Mouse (Mus musculus) neutrophil, adult 65 days (primary cell): ENCODE data around the gene Gps1. TPM values are rescaled to one million over a fixed set of nuclear protein-coding genes. Genes with fewer than 3 reads are reported as not detected.

ENCODE experiments used
- total RNA-seq: library from RNA; stranded (reverse); gene quantifications from 2 replicates; pipeline ENCODE4 v1.2.4, GENCODE M21; 2023

Gps1 gene
- total RNA-seq, result 34.8 and 43.3 TPM in 2 replicates

GRCm38 (mm10) chr11:120784064-120784791 is at the start of gene Gps1, which contains the start of gene Rfng:
Gene Gps1 (plus strand): TSS chr11:120784272.
Gene Rfng (minus strand): TSS chr11:120784207.

GRCm38 (mm10) chr11:120762672-120763041 is 21.4 kb upstream of the Gps1 start, which contains the start of gene Hmga1b:
Gene Hmga1b (plus strand): TSS chr11:120762794.

GRCm38 (mm10) chr11:120795756-120796613 is 11.9 kb downstream of the Gps1 start, which contains the start of gene Dus1l:
Gene Dus1l (minus strand): TSS chr11:120796403.

GRCm38 (mm10) chr11:120823956-120824786 is 40.1 kb downstream of the Gps1 start, which contains the start of gene Fasn:
Gene Fasn (minus strand): TSS chr11:120824547.

Other genes starting within 250 kb of the Gps1 start
- 28.8 and 31.9 TPM in 2 replicates for gene Mcrip1, start 234.5 kb upstream of the Gps1 start, total RNA-seq
- not detected in 2 replicates for gene Ppp1r27, start 233.1 kb upstream of the Gps1 start, total RNA-seq
- gene P4hb, start 211.0 kb upstream of the Gps1 start, total RNA-seq, result 245 and 272 TPM in 2 replicates
- gene Arhgdia, start 202.6 kb upstream of the Gps1 start, total RNA-seq, result 428 and 459 TPM in 2 replicates
- 116 and 122 TPM in 2 replicates for gene Alyref, start 185.9 kb upstream of the Gps1 start, total RNA-seq
- gene Anapc11, start 185.9 kb upstream of the Gps1 start, total RNA-seq, result 36.8 and 40.0 TPM in 2 replicates
- gene Npb, start 175.8 kb upstream of the Gps1 start, total RNA-seq, result 1.5 TPM in 1 of 2 replicates, not detected in the other
- gene Pcyt2, start 166.3 kb upstream of the Gps1 start, total RNA-seq, result 28.9 and 43.8 TPM in 2 replicates
- gene Sirt7, start 159.0 kb upstream of the Gps1 start, total RNA-seq, result 114 and 133 TPM in 2 replicates
- 122 and 149 TPM in 2 replicates for gene Mafg, start 150.7 kb upstream of the Gps1 start, total RNA-seq
- 1.4 and 1.5 TPM in 2 replicates for gene Pycr1, start 140.5 kb upstream of the Gps1 start, total RNA-seq
- not detected in 2 replicates for gene Myadml2, start 136.1 kb upstream of the Gps1 start, total RNA-seq
- not detected in 2 replicates for gene Notum, start 123.1 kb upstream of the Gps1 start, total RNA-seq
- gene Aspscr1, start 111.3 kb upstream of the Gps1 start, total RNA-seq, result 82.0 and 103 TPM in 2 replicates
- 30.2 and 33.5 TPM in 2 replicates for gene Cenpx, start 70.5 kb upstream of the Gps1 start, total RNA-seq
- gene Lrrc45, start 70.3 kb upstream of the Gps1 start, total RNA-seq, result 9.1 and 10.4 TPM in 2 replicates
- gene Rac3, start 62.8 kb upstream of the Gps1 start, total RNA-seq, result 0.88 and 1.2 TPM in 2 replicates
- gene Dcxr, start 57.0 kb upstream of the Gps1 start, total RNA-seq, result 5.6 and 6.1 TPM in 2 replicates
- 2.3 and 2.9 TPM in 2 replicates for gene Cbr2, start 52.2 kb upstream of the Gps1 start, total RNA-seq
- gene Hmga1b, start 21.5 kb upstream of the Gps1 start, total RNA-seq, result 36.2 and 41.5 TPM in 2 replicates
- gene Rfng, start 65 bp upstream of the Gps1 start, total RNA-seq, result 12.0 and 12.2 TPM in 2 replicates
- 23.4 and 32.1 TPM in 2 replicates for gene Dus1l, start 12.1 kb downstream of the Gps1 start, total RNA-seq
- gene Fasn, start 40.3 kb downstream of the Gps1 start, total RNA-seq, result 18.5 and 25.7 TPM in 2 replicates
- 3.4 and 4.2 TPM in 2 replicates for gene Ccdc57, start 148.6 kb downstream of the Gps1 start, total RNA-seq
- 470 and 646 TPM in 2 replicates for gene Slc16a3, start 164.2 kb downstream of the Gps1 start, total RNA-seq
- 144 and 149 TPM in 2 replicates for gene Csnk1d, start 207.1 kb downstream of the Gps1 start, total RNA-seq